Mouse (Mus musculus): ENCODE results near the gene Gnas. TPM values are rescaled to one million over a fixed set of nuclear protein-coding genes. Genes with fewer than 3 reads are reported as not detected.
"Not testable (repeated sequence)": the region's sequence is repeated elsewhere in the genome, so short reads cannot be mapped to it uniquely, and the experiment has no call there.

Gene Gnas
- polyA plus RNA-seq, 1 experiment from 2014 or later = 1,252 TPM

- Histone ChIP-seq H3K9me3 (no peaks in the 10 kb centered on the region), H3K27me3 (replicated peaks) (peaks cover 5% of the 10 kb centered on the region; the same call in 1 of the 2 replicates), H3K4me2 (no peak overlapping the region), H3K36me3 (no peaks in the 10 kb centered on the region), H3K27ac (replicated peaks) (no peak overlapping the region), H3K9ac (no peak overlapping the region), H3K4me1 (0 out of 2 replicates have a peak, but pooled peaks cover 7% of the 10 kb centered on the region), H3K4me3 (no peak overlapping the region)
- WGBS = 55% methylated on average over 3 of the region's 3 CpGs
- ATAC-seq (ENCODE audit: extremely low read depth, insufficient number of reproducible peaks, low FRiP score, low TSS enrichment) = no peak
Observed at GRCm38 (mm10) chr2:174307903-174308302, 23.8 kb downstream of the Gnas start.

DNA sequence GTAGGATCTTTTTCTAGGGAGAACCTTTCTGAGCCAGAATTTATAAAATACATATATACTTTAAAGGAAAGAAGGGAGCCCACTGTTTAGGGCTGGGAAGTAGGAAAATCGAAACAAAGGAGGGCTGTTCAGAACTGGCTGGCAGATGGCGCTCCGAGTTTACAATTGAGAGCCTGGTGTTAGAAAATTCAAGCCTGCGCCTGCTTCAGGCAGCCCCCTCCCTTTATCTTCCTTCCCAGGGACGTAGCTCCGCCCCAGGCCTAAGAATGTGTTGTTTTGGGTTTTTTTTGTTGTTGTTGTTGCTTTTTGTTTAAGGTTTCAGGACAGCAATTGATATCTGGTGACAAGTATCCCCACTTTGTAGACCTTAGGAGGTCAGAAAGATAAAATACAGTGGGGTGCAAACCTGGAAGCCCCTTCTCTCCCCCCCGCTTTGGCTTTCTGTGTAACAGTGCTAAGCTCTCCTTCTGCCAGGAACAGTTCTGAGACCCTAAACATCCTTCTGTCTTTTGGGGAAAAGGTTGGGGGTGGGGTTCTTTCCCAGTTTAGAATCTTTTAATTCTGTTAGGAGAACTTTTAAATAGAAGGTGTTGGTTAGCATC, 26.9 kb downstream of the Gnas start:
- no peak for ATAC-seq (ENCODE audit: extremely low read depth, insufficient number of reproducible peaks, low FRiP score, low TSS enrichment)
- Histone ChIP-seq H3K27ac (replicated peaks) (no peak overlapping the region), H3K27me3 (replicated peaks) (peaks cover 5% of the 10 kb centered on the region; the same call in 1 of the 2 replicates), H3K36me3 (no peaks in the 10 kb centered on the region), H3K9me3 (no peaks in the 10 kb centered on the region), H3K9ac (peak overlapping the region; percentile 40; the same call in 1 of the 2 replicates), H3K4me1 (0 out of 2 replicates have a peak, but pooled peaks cover 10% of the 10 kb centered on the region), H3K4me3 (no peak overlapping the region), H3K4me2 (no peak overlapping the region)
- WGBS = 15% methylated on average over 7 of the region's 7 CpGs

DNA sequence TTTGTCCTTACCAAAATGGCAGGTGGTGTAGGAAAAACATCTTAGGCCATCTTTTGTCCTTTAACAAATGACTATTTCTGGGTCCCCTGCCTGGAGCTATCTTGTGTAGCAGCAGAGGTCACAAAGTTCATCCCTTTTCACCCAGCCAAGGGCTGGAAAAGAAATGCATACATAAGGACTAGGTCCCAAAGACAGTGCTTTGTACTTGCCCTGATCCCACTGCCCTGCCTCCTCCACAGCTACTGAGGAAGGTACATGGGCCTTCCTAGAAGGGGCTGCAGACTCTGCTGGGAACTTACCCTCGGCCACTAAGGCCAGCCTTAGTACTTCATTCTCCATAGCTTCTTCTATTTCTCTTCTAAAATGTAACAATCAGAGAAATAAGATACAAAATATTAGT, 27.5 kb downstream of the Gnas start:
- no peak for ATAC-seq (ENCODE audit: extremely low read depth, insufficient number of reproducible peaks, low FRiP score, low TSS enrichment)
- 67% methylated on average over 1 of the region's 1 CpGs for WGBS
- no peaks in the 10 kb centered on the region for H3K9me3 ChIP-seq
- H3K27ac ChIP-seq (replicated peaks) = no peak overlapping the region
- peaks cover 5% of the 10 kb centered on the region; the same call in 1 of the 2 replicates for H3K27me3 ChIP-seq (replicated peaks)
- no peaks in the 10 kb centered on the region for H3K36me3 ChIP-seq
- no peak overlapping the region for H3K4me2 ChIP-seq
- no peak overlapping the region for H3K9ac ChIP-seq
- H3K4me3 ChIP-seq = no peak overlapping the region
- H3K4me1 ChIP-seq = 0 out of 2 replicates have a peak, but pooled peaks cover 10% of the 10 kb centered on the region

GRCm38 (mm10) chr2:174312118-174312647, 28.1 kb downstream of the Gnas start:
- Histone ChIP-seq H3K36me3 (no peaks in the 10 kb centered on the region), H3K4me3 (no peak overlapping the region), H3K27me3 (replicated peaks) (peaks cover 5% of the 10 kb centered on the region; the same call in 1 of the 2 replicates), H3K4me1 (0 out of 2 replicates have a peak, but pooled peaks cover 10% of the 10 kb centered on the region), H3K9ac (no peak overlapping the region), H3K27ac (replicated peaks) (no peak overlapping the region), H3K9me3 (no peaks in the 10 kb centered on the region), H3K4me2 (no peak overlapping the region)
- no peak for ATAC-seq (ENCODE audit: extremely low read depth, insufficient number of reproducible peaks, low FRiP score, low TSS enrichment)
- 31% methylated on average over 4 of the region's 4 CpGs for WGBS

DNA sequence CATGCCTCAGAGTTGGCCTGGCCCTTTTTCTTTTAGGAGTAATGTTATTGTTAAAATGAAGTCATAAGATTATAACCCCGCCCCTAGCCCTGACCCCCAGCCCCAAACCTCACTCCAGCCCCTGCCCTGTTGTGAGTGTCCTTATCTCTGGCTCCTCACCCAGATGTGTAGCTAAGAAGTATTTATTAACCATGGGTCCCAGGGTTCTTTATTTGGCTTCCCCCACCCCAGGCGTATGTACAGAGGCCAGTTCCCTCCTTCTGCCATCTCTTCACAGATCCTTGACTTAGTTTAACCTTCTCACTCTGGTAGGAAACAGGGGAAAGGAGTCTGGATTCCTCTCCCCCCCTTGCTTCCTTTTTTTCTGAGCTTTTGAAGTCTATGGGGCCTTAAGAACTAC, 28.5 kb downstream of the Gnas start:
- Histone ChIP-seq H3K27ac (replicated peaks) (no peak overlapping the region), H3K9ac (no peak overlapping the region), H3K9me3 (no peaks in the 10 kb centered on the region), H3K36me3 (no peaks in the 10 kb centered on the region), H3K4me2 (no peak overlapping the region), H3K4me1 (0 out of 2 replicates have a peak, but pooled peaks cover 10% of the 10 kb centered on the region), H3K27me3 (replicated peaks) (peaks cover 5% of the 10 kb centered on the region; the same call in 1 of the 2 replicates), H3K4me3 (no peak overlapping the region)
- WGBS = 74% methylated on average over 2 of the region's 2 CpGs
- no peak for ATAC-seq (ENCODE audit: extremely low read depth, insufficient number of reproducible peaks, low FRiP score, low TSS enrichment)

DNA sequence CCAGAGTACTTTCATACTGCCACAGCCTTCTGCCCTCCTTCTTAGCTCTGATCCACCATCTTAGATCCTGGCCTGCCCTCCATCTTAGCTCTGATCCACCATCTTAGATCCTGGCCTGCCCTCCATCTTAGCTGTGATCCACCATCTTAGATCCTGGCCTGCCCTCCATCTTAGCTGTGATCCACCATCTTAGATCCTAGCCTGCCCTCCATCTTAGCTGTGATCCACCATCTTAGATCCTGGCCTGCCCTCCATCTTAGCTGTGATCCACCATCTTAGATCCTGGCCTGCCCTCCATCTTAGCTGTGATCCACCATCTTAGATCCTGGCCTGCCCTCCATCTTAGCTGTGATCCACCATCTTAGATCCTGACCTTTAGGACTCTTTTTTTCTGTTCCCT, 31.3 kb downstream of the Gnas start:
- not testable (repeated sequence) for H3K9me3 ChIP-seq; H3K4me3 ChIP-seq; H3K9ac ChIP-seq; H3K4me2 ChIP-seq; ATAC-seq (ENCODE audit: extremely low read depth, insufficient number of reproducible peaks, low FRiP score, low TSS enrichment); H3K36me3 ChIP-seq; H3K27ac ChIP-seq (replicated peaks); H3K27me3 ChIP-seq (replicated peaks)
- H3K4me1 ChIP-seq = 0 out of 2 replicates have a peak, but pooled peaks cover 10% of the 10 kb centered on the region

DNA sequence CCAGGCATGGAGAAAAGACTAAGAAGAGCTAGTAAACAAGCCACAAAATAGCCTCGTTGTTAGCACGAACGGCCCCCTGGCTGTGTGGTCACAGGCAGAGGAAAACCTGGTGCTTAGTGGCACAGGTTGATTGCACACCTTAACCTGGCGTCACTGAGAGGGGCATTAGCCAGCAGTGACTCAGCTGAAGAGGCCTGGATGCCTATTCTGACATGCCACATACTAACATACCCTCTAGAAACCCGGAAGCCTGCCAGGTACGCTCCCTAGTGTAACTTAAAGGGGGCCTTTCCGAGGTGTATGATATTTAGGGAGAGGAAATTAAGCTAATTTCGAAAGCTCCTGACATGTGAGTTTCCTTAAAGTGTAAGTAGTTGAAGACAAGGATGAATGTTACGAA, 32.5 kb downstream of the Gnas start:
- H3K4me3 ChIP-seq = no peak overlapping the region
- no peak overlapping the region for H3K27ac ChIP-seq (replicated peaks)
- no peaks in the 10 kb centered on the region for H3K9me3 ChIP-seq
- no peak for ATAC-seq (ENCODE audit: extremely low read depth, insufficient number of reproducible peaks, low FRiP score, low TSS enrichment)
- no peak overlapping the region for H3K9ac ChIP-seq
- WGBS = 85% methylated on average over 9 of the region's 9 CpGs
- 0 out of 2 replicates have a peak, but pooled peaks cover 7% of the 10 kb centered on the region for H3K4me1 ChIP-seq
- H3K4me2 ChIP-seq = no peak overlapping the region
- H3K36me3 ChIP-seq = no peaks in the 10 kb centered on the region
- H3K27me3 ChIP-seq (replicated peaks) = no peaks in the 10 kb centered on the region

- peak overlapping the region; percentile 72 for H3K4me2 ChIP-seq
- no peak for ATAC-seq (ENCODE audit: extremely low read depth, insufficient number of reproducible peaks, low FRiP score, low TSS enrichment)
- H3K27me3 ChIP-seq (replicated peaks) = no peaks in the 10 kb centered on the region
- H3K9me3 ChIP-seq = no peaks in the 10 kb centered on the region
- H3K4me3 ChIP-seq = peak overlapping the region; percentile 98; the same call in 1 of the 2 replicates
- H3K4me1 ChIP-seq = peaks cover 16% of the 10 kb centered on the region
- H3K9ac ChIP-seq = no peak overlapping the region; the same call in 1 of the 2 replicates
- WGBS = 69% methylated on average over 4 of the region's 4 CpGs
- H3K36me3 ChIP-seq = 0 out of 2 replicates have a peak, but pooled peaks cover 5% of the 10 kb centered on the region
- H3K27ac ChIP-seq (replicated peaks) = no peak overlapping the region
Observed at GRCm38 (mm10) chr2:174325989-174326388, 41.9 kb downstream of the Gnas start.

DNA sequence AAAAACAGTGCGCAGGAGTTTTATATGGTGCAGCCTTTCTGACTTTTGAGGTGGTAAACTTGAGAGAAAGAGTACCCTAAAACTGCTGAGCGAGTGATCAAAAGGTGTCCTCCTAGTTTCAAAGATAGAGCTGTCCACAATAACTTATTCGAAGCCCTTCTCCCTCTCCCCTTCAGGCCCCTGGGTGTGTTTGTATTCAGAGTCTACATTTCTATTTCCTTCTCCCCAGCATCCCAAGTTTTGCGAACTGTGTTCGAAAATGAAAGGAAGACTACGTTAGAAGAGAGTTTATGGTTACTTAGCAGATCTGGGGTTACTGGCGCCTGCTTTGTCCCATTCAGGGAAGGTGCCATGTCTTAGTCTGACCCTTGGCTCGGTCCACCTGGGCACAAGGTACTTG, 42.4 kb downstream of the Gnas start:
- ATAC-seq (ENCODE audit: extremely low read depth, insufficient number of reproducible peaks, low FRiP score, low TSS enrichment) = no peak
- Histone ChIP-seq H3K4me2 (peak overlapping the region; percentile 72), H3K9ac (peak overlapping the region; percentile 100), H3K36me3 (0 out of 2 replicates have a peak, but pooled peaks cover 5% of the 10 kb centered on the region), H3K27me3 (replicated peaks) (no peaks in the 10 kb centered on the region), H3K4me1 (peaks cover 17% of the 10 kb centered on the region), H3K4me3 (peak overlapping the region; percentile 98), H3K9me3 (no peaks in the 10 kb centered on the region), H3K27ac (replicated peaks) (no peak overlapping the region)
- WGBS = 61% methylated on average over 8 of the region's 8 CpGs

DNA sequence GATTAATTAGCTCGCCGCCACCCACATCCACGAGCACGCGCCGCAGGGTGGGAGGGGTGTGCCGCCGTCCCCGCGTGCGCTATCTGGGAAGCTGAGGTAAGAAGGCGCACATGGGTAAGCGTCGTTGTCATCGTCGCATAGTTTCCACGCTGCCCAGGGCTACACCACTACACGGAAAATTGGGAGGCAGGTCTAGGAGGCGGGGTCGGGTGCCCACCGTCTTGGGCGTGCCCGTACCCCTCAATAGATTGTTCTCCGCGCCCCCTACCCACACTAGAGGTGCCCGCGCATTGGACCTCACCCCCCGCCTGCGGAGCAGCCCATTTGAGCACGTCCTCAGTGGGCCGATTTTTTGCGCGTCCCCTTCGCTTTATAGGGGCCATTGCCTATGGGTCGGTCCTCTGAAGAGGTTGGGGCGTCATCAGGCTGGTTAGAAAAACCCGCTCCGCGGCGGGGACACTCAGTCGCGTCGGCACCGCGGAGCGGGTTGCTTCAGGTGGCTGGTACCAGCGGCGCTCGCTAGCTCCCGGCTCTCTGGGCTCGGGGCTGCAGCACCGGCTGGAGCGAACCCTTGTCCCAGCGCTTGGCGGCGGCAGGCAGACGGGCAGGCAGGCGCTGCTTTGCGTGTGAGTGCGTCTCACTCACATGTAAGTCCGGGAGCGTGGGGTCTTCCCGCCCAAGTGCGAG, 43.3 kb downstream of the Gnas start:
- ATAC-seq (ENCODE audit: extremely low read depth, insufficient number of reproducible peaks, low FRiP score, low TSS enrichment) = no peak; the same call in 1 of the 2 replicates
- WGBS = 48% methylated on average over 64 of the region's 64 CpGs

DNA sequence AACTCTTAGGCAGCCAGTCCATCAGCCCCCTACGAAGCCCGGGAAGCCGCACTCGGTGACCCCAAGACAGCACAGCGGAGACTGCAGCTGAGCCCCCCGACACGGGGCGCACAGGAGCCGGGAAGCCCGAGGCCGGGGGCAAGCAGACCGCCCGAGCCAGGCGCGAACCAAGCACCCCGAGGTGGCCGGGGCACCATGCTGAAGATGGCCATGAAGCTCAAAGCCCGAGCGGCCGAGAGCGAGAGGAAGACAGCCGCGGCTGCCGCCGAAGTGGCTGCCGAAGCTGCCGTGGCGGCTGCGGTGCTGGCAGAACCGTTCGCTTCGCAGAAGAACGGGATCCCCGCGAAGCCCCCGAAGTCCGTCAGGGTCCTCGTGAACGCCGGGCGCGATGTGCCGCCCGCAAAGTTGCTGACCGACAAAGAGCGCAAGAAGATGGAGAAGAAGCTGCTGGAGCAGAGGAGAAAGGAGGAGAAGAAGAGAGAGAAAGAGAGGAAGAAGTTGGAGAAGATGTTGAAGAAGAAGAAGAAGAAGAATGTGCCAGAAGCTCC, 44.3 kb downstream of the Gnas start:
- peaks cover 37% of the 10 kb centered on the region for H3K4me1 ChIP-seq
- H3K27ac ChIP-seq (replicated peaks) = peak overlapping the region; percentile 100
- peak overlapping the region; percentile 100 for H3K9ac ChIP-seq
- H3K4me3 ChIP-seq = peak overlapping the region; percentile 98
- peak overlapping the region; percentile 72 for H3K4me2 ChIP-seq
- H3K36me3 ChIP-seq = 0 out of 2 replicates have a peak, but pooled peaks cover 4% of the 10 kb centered on the region
- ATAC-seq (ENCODE audit: extremely low read depth, insufficient number of reproducible peaks, low FRiP score, low TSS enrichment) = no peak
- 30% methylated on average over 44 of the region's 46 CpGs for WGBS
- no peaks in the 10 kb centered on the region for H3K27me3 ChIP-seq (replicated peaks)
- no peaks in the 10 kb centered on the region for H3K9me3 ChIP-seq

More for the DNA sequence above, 43.3 kb downstream of the Gnas start:
- H3K9ac ChIP-seq = peak overlapping the region; percentile 100
- H3K27me3 ChIP-seq (replicated peaks) = no peaks in the 10 kb centered on the region
- H3K27ac ChIP-seq (replicated peaks) = peak overlapping the region; percentile 49; the same call in 1 of the 2 replicates
- H3K4me1 ChIP-seq = peaks cover 27% of the 10 kb centered on the region
- H3K4me3 ChIP-seq = peak overlapping the region; percentile 98
- H3K4me2 ChIP-seq = peak overlapping the region; percentile 72
- 0 out of 2 replicates have a peak, but pooled peaks cover 5% of the 10 kb centered on the region for H3K36me3 ChIP-seq
- no peaks in the 10 kb centered on the region for H3K9me3 ChIP-seq

All from heart, embryonic 13.5 days (tissue).